Comparison of ENCODE assay signal across 23 mouse cellular contexts in the genomic region with DNA sequence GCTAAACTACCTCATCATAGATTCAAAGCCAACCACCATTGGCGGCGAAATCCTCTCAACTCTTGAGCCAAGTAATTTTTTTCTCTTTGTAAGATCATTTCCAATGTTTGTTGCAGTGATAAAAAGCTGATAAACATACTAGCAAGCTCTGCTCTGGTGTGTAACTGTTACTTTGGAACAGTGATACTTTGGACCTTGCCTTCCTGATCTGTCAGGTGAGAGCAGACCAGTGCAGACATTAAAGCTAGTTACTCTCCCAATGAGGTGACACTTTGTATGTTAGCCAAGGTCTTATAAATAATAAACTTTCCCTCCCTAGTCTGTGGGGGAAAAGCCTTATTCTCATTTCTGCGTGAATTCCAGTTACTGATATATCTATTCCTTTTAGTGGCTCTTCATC. TPM values are rescaled to one million over a fixed set of nuclear protein-coding genes. Genes with fewer than 3 reads are reported as not detected.
DNase-seq lines count a peak whose midpoint lies in the region; ATAC-seq and TF ChIP-seq lines count a peak whose summit lies in the region.
"Had no signal": no experiment of that assay in that cellular context is flagged by ENCODE, and none has a peak within 500 bp of the region (broad histone marks: within the 10 kb centered on the region; RNA-seq: fewer than 3 reads in every experiment).

No protein-coding gene starts in this region.

- H3K9ac ChIP-seq in intestine, embryonic 15.5 days, result no peak overlapping the region
- H3K9ac ChIP-seq: forebrain, embryonic 13.5 days; heart, embryonic 13.5 days had no signal

- H3K4me1 ChIP-seq in kidney, adult 2 months (ENCODE audit: control insufficient read depth, insufficient read depth, low read length), result peaks cover 6% of the 10 kb centered on the region; the same call in 1 of the 2 replicates
- H3K4me1 ChIP-seq in intestine, embryonic 15.5 days (replicated peaks), result no peaks in the 10 kb centered on the region
- H3K4me1 ChIP-seq: forebrain, embryonic 10.5 days; forebrain, embryonic 13.5 days; heart, embryonic 10.5 days; heart, embryonic 13.5 days had no signal

- H3K4me3 ChIP-seq in kidney, adult 2 months (ENCODE audit: insufficient read depth, low read depth, low read length), result no peak overlapping the region
- no peak overlapping the region for H3K4me3 ChIP-seq in intestine, embryonic 15.5 days (replicated peaks)
- H3K4me3 ChIP-seq: forebrain, embryonic 10.5 days; forebrain, embryonic 13.5 days; heart, adult 2 months; heart, embryonic 10.5 days; heart, embryonic 13.5 days had no signal

- peak overlapping the region; percentile 80 for H3K27ac ChIP-seq in kidney, adult 2 months (ENCODE audit: insufficient read depth, low read depth, low read length)
- H3K27ac ChIP-seq in intestine, embryonic 15.5 days, result no peak overlapping the region
- H3K27ac ChIP-seq: forebrain, embryonic 10.5 days; forebrain, embryonic 13.5 days; heart, adult 2 months; heart, embryonic 10.5 days; heart, embryonic 13.5 days had no signal

- H3K36me3 ChIP-seq in kidney, adult 2 months (ENCODE audit: control insufficient read depth, insufficient read depth, low read length), result no peaks in the 10 kb centered on the region
- H3K36me3 ChIP-seq in intestine, embryonic 15.5 days, result no peaks in the 10 kb centered on the region
- H3K36me3 ChIP-seq: forebrain, embryonic 10.5 days; heart, embryonic 10.5 days; heart, embryonic 13.5 days had no signal

- H3K4me2 ChIP-seq in intestine, embryonic 15.5 days (replicated peaks), result no peak overlapping the region
- H3K4me2 ChIP-seq: forebrain, embryonic 13.5 days; heart, embryonic 13.5 days had no signal

- TF ChIP-seq POLR2A in kidney, adult 2 months (IDR thresholded peaks at IDR 0.05; ENCODE audit: low read depth, low read length), result no peak

- H3K27me3 ChIP-seq in kidney, adult 2 months (replicated peaks; ENCODE audit: control insufficient read depth, insufficient read depth, low read length), result no peaks in the 10 kb centered on the region
- no peaks in the 10 kb centered on the region for H3K27me3 ChIP-seq in intestine, embryonic 15.5 days (replicated peaks)
- H3K27me3 ChIP-seq: forebrain, embryonic 13.5 days; heart, embryonic 13.5 days had no signal

- no peaks in the 10 kb centered on the region for H3K9me3 ChIP-seq in intestine, embryonic 15.5 days
- H3K9me3 ChIP-seq: forebrain, embryonic 10.5 days; forebrain, embryonic 13.5 days; heart, embryonic 10.5 days; heart, embryonic 13.5 days had no signal

- TF ChIP-seq CTCF in kidney, adult 2 months (conservative IDR thresholded peaks at IDR 0.05; ENCODE audit: insufficient read depth, insufficient read length, low read depth, low read length), result no peak

- ATAC-seq in intestine, embryonic 15.5 days, result 0 out of 2 replicates have a peak, but pooled peaks have one; percentile 57
- ATAC-seq: activated CD4-positive, CD25-positive, alpha-beta regulatory T cell, adult 4 months; forebrain, embryonic 13.5 days; forebrain, embryonic 16.5 days had no signal

- DNase-seq in kidney, adult 2 months, result peak; percentile 81
- DNase-seq in kidney, postnatal 10 days, result no peak
- DNase-seq in kidney, postnatal 36 days, result peak; percentile 34 to 57
- DNase-seq in kidney, postnatal 4 days, result no peak
- DNase-seq in yolk sac, embryonic 10.5 days (ENCODE audit: low spot score), result peak; percentile 25
- no peak for DNase-seq in right cerebral cortex, postnatal 25 days
- DNase-seq: adrenal gland, adult 8-10 months; adrenal gland, postnatal 36 days; cerebellum, adult 18-20 months; cerebellum, adult 9-10 months; cerebellum, postnatal 14 days; gastrocnemius, postnatal 10 days; gastrocnemius, postnatal 36 days; heart, adult 2 months; heart, postnatal 14 days; heart, postnatal 4 days had no signal

- WGBS in kidney, adult 2 months, result 70% methylated on average over 3 of the region's 3 CpGs
- 84% methylated on average over 3 of the region's 3 CpGs for WGBS in intestine, embryonic 15.5 days

RNA-seq across cellular contexts. Expression of a gene that starts 18.1 kb away (rescaled TPM):
- polyA plus RNA-seq in kidney, adult 2 months (2012; rRNA removed), result 12.6 and 15.1 TPM in 2 replicates
- polyA plus RNA-seq in intestine, embryonic 15.5 days (2015; fragmentation: Nextera tagmentation; extraction: Ambion mirVana), result 27.9 and 29.9 TPM in 2 replicates

RNA-seq across cellular contexts. Expression of a gene that starts 35.2 kb away (rescaled TPM):
- polyA plus RNA-seq in kidney, adult 2 months (2012; rRNA removed), result 33.6 and 40.3 TPM in 2 replicates
- polyA plus RNA-seq in intestine, embryonic 15.5 days (2015; fragmentation: Nextera tagmentation; extraction: Ambion mirVana), result 13.9 and 16.0 TPM in 2 replicates

Comparison
In these comparisons a context has a peak if more than half of its experiments do, and no peak if none do; other contexts are left out.
1. DNase-seq: peak in kidney, adult 2 months (single experiment), kidney, postnatal 36 days (2 of 2) and yolk sac, embryonic 10.5 days (single experiment); none in kidney, postnatal 10 days (single experiment), kidney, postnatal 4 days (0 of 2) and right cerebral cortex, postnatal 25 days (single experiment).